Mouse (Mus musculus): Measurements from ENCODE around the gene Akp3. TPM values are rescaled to one million over a fixed set of nuclear protein-coding genes. Genes with fewer than 3 reads are reported as not detected.

Akp3 gene
- polyA plus RNA-seq, 1 experiment, result not detected

DNA sequence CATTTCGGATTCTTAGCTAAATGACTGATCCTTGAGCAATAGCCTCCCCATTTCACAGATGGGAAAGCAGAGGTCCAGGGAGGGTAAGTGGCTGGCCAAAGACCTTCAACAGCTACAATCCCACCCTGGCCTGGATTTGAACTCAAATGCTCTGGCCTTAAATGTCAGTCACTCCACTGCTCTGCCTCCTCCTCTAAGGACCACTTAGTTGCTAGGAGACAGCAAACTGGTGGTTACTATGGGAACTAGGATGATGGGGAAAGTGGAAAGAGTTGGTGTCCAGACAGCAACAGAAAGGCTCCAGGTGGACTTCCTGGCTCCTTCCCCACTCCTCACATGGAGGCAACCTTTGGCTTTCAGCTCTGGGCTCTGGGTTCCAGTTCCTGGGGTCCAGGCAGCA is 46.5 kb downstream of the Akp3 start:
- Histone ChIP-seq H3K36me3 (ENCODE audit: control insufficient read depth, insufficient read depth, low read length, poor library complexity, severe bottlenecking) (no peaks in the 10 kb centered on the region), H3K27ac (ENCODE audit: insufficient read depth, low read length) (no peak overlapping the region), H3K9me3 (replicated peaks; ENCODE audit: control insufficient read depth, insufficient read depth, low read length, poor library complexity, severe bottlenecking) (no peaks in the 10 kb centered on the region), H3K4me3 (ENCODE audit: low read depth, low read length) (no peak overlapping the region), H3K9ac (ENCODE audit: low read depth, poor library complexity, severe bottlenecking) (no peak overlapping the region), H3K27me3 (ENCODE audit: control insufficient read depth, insufficient read depth, low read length, poor library complexity, severe bottlenecking) (no peaks in the 10 kb centered on the region), H3K4me1 (ENCODE audit: control insufficient read depth, insufficient read depth, low read length) (peaks cover 2% of the 10 kb centered on the region)
- TF ChIP-seq EP300 (IDR thresholded peaks at IDR 0.05; ENCODE audit: insufficient read depth, low read depth, low read length) (no peak), POLR2A (IDR thresholded peaks at IDR 0.05; ENCODE audit: insufficient read depth, low read length) (no peak), CTCF (IDR thresholded peaks at IDR 0.05; ENCODE audit: low read depth, low read length) (no peak)

DNA sequence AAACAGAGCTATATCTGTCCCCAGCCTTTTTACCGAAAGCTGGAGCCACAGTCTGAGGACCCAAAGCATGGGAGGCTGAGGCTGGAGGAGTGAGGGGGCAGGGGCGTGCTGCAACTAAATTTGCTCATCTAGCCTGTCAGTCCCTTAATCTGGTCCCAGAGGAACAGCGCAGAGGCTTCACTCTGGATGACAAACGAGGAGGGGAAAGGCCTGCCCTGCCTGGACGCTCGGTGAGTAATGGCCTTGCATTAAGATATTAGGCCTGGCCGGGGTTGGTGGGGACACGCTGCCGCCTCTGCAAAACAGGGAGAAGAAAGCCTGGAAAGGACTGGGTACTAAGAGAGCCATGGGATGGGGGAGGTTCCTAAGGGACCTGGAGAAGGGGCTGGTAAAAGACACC is 47.5 kb downstream of the Akp3 start:
- TF ChIP-seq POLR2A (IDR thresholded peaks at IDR 0.05; ENCODE audit: insufficient read depth, low read length) (no peak), EP300 (IDR thresholded peaks at IDR 0.05; ENCODE audit: insufficient read depth, low read depth, low read length) (no peak), CTCF (IDR thresholded peaks at IDR 0.05; ENCODE audit: low read depth, low read length) (no peak)
- H3K4me3 ChIP-seq (ENCODE audit: low read depth, low read length), result no peak overlapping the region

GRCm38 (mm10) chr1:87174006-87174955 is 49.5 kb downstream of the Akp3 start:
- Histone ChIP-seq H3K4me3 (ENCODE audit: low read depth, low read length) (no peak overlapping the region), H3K9me3 (replicated peaks; ENCODE audit: control insufficient read depth, insufficient read depth, low read length, poor library complexity, severe bottlenecking) (no peaks in the 10 kb centered on the region), H3K27ac (ENCODE audit: insufficient read depth, low read length) (no peak overlapping the region), H3K27me3 (ENCODE audit: control insufficient read depth, insufficient read depth, low read length, poor library complexity, severe bottlenecking) (no peaks in the 10 kb centered on the region), H3K36me3 (ENCODE audit: control insufficient read depth, insufficient read depth, low read length, poor library complexity, severe bottlenecking) (no peaks in the 10 kb centered on the region), H3K9ac (ENCODE audit: low read depth, poor library complexity, severe bottlenecking) (no peak overlapping the region; the same call in 1 of the 2 replicates), H3K4me1 (ENCODE audit: control insufficient read depth, insufficient read depth, low read length) (peaks cover 2% of the 10 kb centered on the region)
- TF ChIP-seq EP300 (IDR thresholded peaks at IDR 0.05; ENCODE audit: insufficient read depth, low read depth, low read length), result no peak
- TF ChIP-seq CTCF (IDR thresholded peaks at IDR 0.05; ENCODE audit: low read depth, low read length), result peak; percentile 69

More for the DNA sequence above, 47.5 kb downstream of the Akp3 start:
- Histone ChIP-seq H3K27me3 (ENCODE audit: control insufficient read depth, insufficient read depth, low read length, poor library complexity, severe bottlenecking) (no peaks in the 10 kb centered on the region), H3K36me3 (ENCODE audit: control insufficient read depth, insufficient read depth, low read length, poor library complexity, severe bottlenecking) (no peaks in the 10 kb centered on the region), H3K4me1 (ENCODE audit: control insufficient read depth, insufficient read depth, low read length) (peaks cover 2% of the 10 kb centered on the region), H3K9me3 (replicated peaks; ENCODE audit: control insufficient read depth, insufficient read depth, low read length, poor library complexity, severe bottlenecking) (no peaks in the 10 kb centered on the region), H3K27ac (ENCODE audit: insufficient read depth, low read length) (no peak overlapping the region), H3K9ac (ENCODE audit: low read depth, poor library complexity, severe bottlenecking) (no peak overlapping the region)

GRCm38 (mm10) chr1:87175852-87176292 is 51.1 kb downstream of the Akp3 start:
- Histone ChIP-seq H3K9me3 (replicated peaks; ENCODE audit: control insufficient read depth, insufficient read depth, low read length, poor library complexity, severe bottlenecking) (no peaks in the 10 kb centered on the region), H3K36me3 (ENCODE audit: control insufficient read depth, insufficient read depth, low read length, poor library complexity, severe bottlenecking) (no peaks in the 10 kb centered on the region), H3K4me1 (ENCODE audit: control insufficient read depth, insufficient read depth, low read length) (peaks cover 2% of the 10 kb centered on the region), H3K27me3 (ENCODE audit: control insufficient read depth, insufficient read depth, low read length, poor library complexity, severe bottlenecking) (no peaks in the 10 kb centered on the region), H3K9ac (ENCODE audit: low read depth, poor library complexity, severe bottlenecking) (no peak overlapping the region), H3K4me3 (ENCODE audit: low read depth, low read length) (peak overlapping the region; percentile 14; the same call in 1 of the 2 replicates), H3K27ac (ENCODE audit: insufficient read depth, low read length) (no peak overlapping the region)
- TF ChIP-seq POLR2A (IDR thresholded peaks at IDR 0.05; ENCODE audit: insufficient read depth, low read length) (no peak), CTCF (IDR thresholded peaks at IDR 0.05; ENCODE audit: low read depth, low read length) (peak; percentile 31), EP300 (IDR thresholded peaks at IDR 0.05; ENCODE audit: insufficient read depth, low read depth, low read length) (no peak)

Other genes starting within 250 kb of the Akp3 start
- not detected in 2 replicates for gene Alppl2, start 35.0 kb upstream of the Akp3 start, polyA plus RNA-seq (2011; ENCODE audit: insufficient read depth, insufficient read length, low read depth, missing spikeins)
- not detected in 2 replicates for gene Alpi, start 23.4 kb upstream of the Akp3 start, polyA plus RNA-seq (2011; ENCODE audit: insufficient read depth, insufficient read length, low read depth, missing spikeins)
- 0.37 and 2.2 TPM in 2 replicates for gene Ecel1, start 31.5 kb downstream of the Akp3 start, polyA plus RNA-seq (2011; ENCODE audit: insufficient read depth, insufficient read length, low read depth, missing spikeins)
- 0.27 TPM in 1 of 2 replicates, not detected in the other for gene Prss56, start 58.3 kb downstream of the Akp3 start, polyA plus RNA-seq (2011; ENCODE audit: insufficient read depth, insufficient read length, low read depth, missing spikeins)
- not detected in 2 replicates for gene Chrnd, start 65.6 kb downstream of the Akp3 start, polyA plus RNA-seq (2011; ENCODE audit: insufficient read depth, insufficient read length, low read depth, missing spikeins)
- not detected in 2 replicates for gene Chrng, start 79.7 kb downstream of the Akp3 start, polyA plus RNA-seq (2011; ENCODE audit: insufficient read depth, insufficient read length, low read depth, missing spikeins)
- gene Eif4e2, start 88.9 kb downstream of the Akp3 start, polyA plus RNA-seq (2011; ENCODE audit: insufficient read depth, insufficient read length, low read depth, missing spikeins), result 191 and 201 TPM in 2 replicates
- gene Efhd1, start 139.4 kb downstream of the Akp3 start, polyA plus RNA-seq (2011; ENCODE audit: insufficient read depth, insufficient read length, low read depth, missing spikeins), result 1.9 and 2.2 TPM in 2 replicates
- gene Gigyf2, start 202.0 kb downstream of the Akp3 start, polyA plus RNA-seq (2011; ENCODE audit: insufficient read depth, insufficient read length, low read depth, missing spikeins), result 185 and 207 TPM in 2 replicates